Mouse (Mus musculus): Measurements from ENCODE around the gene Pnrc2.

GRCm38 (mm10) chr4:135902606-135903242, 29.1 kb upstream of the Pnrc2 start:
- no peak for TF ChIP-seq POLR2A (IDR thresholded peaks at IDR 0.05; ENCODE audit: insufficient read depth, low read depth, low read length)
- no peak for TF ChIP-seq CTCF (IDR thresholded peaks at IDR 0.05; ENCODE audit: insufficient read depth, low read depth, low read length)

Measured in olfactory bulb, adult 2 months (tissue).